Comparison of ENCODE assay signal across 9 mouse cellular contexts in the genomic region with DNA sequence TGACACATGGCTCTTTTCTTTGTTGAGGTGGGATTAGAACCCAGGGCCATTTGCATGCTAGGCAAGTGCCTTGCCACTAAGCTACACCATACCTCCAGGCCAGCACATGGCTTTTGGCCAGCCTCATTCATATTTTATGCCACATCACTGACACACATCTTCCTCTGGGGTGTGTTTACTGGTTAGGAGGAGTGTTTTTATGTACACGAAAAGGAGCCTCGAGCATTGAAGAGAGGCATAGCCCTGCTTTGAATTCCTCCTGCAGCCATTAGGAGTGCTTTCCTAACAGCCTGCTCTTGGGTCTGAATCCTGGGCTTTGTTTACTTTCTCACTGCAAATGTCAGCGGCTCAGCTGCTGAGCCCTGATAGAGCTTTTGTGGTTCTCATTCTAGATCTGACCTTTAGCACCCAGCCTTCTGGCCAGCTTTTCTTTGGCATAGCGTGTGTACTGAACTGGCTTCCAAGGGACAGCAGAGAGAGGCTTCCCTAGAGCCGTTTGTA. TPM values are rescaled to one million over a fixed set of nuclear protein-coding genes. Genes with fewer than 3 reads are reported as not detected.
DNase-seq lines count a peak whose midpoint lies in the region; ATAC-seq lines count a peak whose summit lies in the region.
"Had no signal": no experiment of that assay in that cellular context is flagged by ENCODE, and none has a peak within 500 bp of the region (broad histone marks: within the 10 kb centered on the region; RNA-seq: fewer than 3 reads in every experiment).

No protein-coding gene starts in this region.

- no peak overlapping the region for H3K4me2 ChIP-seq in kidney, embryonic 14.5 days (replicated peaks; ENCODE audit: low read depth, low read length)
- no peak overlapping the region for H3K4me2 ChIP-seq in forebrain, embryonic 12.5 days
- no peak overlapping the region for H3K4me2 ChIP-seq in liver, embryonic 15.5 days

- no peaks in the 10 kb centered on the region for H3K9me3 ChIP-seq in kidney, embryonic 14.5 days (ENCODE audit: control insufficient read depth, low read length)
- H3K9me3 ChIP-seq in forebrain, embryonic 12.5 days: no peaks in the 10 kb centered on the region
- H3K9me3 ChIP-seq in hindbrain, embryonic 10.5 days: no peaks in the 10 kb centered on the region
- no peaks in the 10 kb centered on the region for H3K9me3 ChIP-seq in liver, embryonic 15.5 days (replicated peaks)
- H3K9me3 ChIP-seq: G1E had no signal

- no peak overlapping the region for H3K4me3 ChIP-seq in kidney, embryonic 14.5 days (ENCODE audit: low read length)
- H3K4me3 ChIP-seq in forebrain, embryonic 12.5 days (replicated peaks): no peak overlapping the region
- H3K4me3 ChIP-seq in hindbrain, embryonic 10.5 days: no peak overlapping the region
- no peak overlapping the region for H3K4me3 ChIP-seq in liver, embryonic 15.5 days (replicated peaks)

- no peaks in the 10 kb centered on the region for H3K36me3 ChIP-seq in kidney, embryonic 14.5 days (ENCODE audit: control insufficient read depth, insufficient read depth, low read length)
- no peaks in the 10 kb centered on the region for H3K36me3 ChIP-seq in forebrain, embryonic 12.5 days (replicated peaks)
- H3K36me3 ChIP-seq in hindbrain, embryonic 10.5 days: no peaks in the 10 kb centered on the region
- no peaks in the 10 kb centered on the region for H3K36me3 ChIP-seq in liver, embryonic 15.5 days (replicated peaks)
- H3K36me3 ChIP-seq: G1E had no signal

- H3K4me1 ChIP-seq in kidney, embryonic 14.5 days (ENCODE audit: control insufficient read depth, insufficient read depth, low read length): 0 out of 2 replicates have a peak, but pooled peaks cover 3% of the 10 kb centered on the region
- peaks cover 34% of the 10 kb centered on the region for H3K4me1 ChIP-seq in forebrain, embryonic 12.5 days
- peaks cover 35% of the 10 kb centered on the region for H3K4me1 ChIP-seq in hindbrain, embryonic 10.5 days (replicated peaks)
- H3K4me1 ChIP-seq in liver, embryonic 15.5 days (replicated peaks): peaks cover 3% of the 10 kb centered on the region

- no peaks in the 10 kb centered on the region for H3K27me3 ChIP-seq in kidney, embryonic 14.5 days (ENCODE audit: control insufficient read depth, insufficient read depth, low read length)
- H3K27me3 ChIP-seq in forebrain, embryonic 12.5 days: no peaks in the 10 kb centered on the region
- H3K27me3 ChIP-seq in hindbrain, embryonic 10.5 days (ENCODE audit: insufficient read depth, poor library complexity, severe bottlenecking): no peaks in the 10 kb centered on the region
- no peaks in the 10 kb centered on the region for H3K27me3 ChIP-seq in liver, embryonic 15.5 days

- peak; percentile 12 for DNase-seq in kidney, adult 11 months
- DNase-seq in hindbrain, embryonic 10.5 days (ENCODE audit: low spot score): peak; percentile 26
- peak; percentile 53 for DNase-seq in skeletal muscle tissue, adult 2 months (ENCODE audit: low read depth, low spot score)
- DNase-seq in right cerebral cortex, postnatal 36 days (ENCODE audit: low spot score in 2 of 2): no peak
- no peak for DNase-seq in thymus, postnatal 10 days (ENCODE audit: low spot score in 2 of 2)

- no peak overlapping the region for H3K9ac ChIP-seq in kidney, embryonic 14.5 days (ENCODE audit: low read depth, low read length)
- H3K9ac ChIP-seq in forebrain, embryonic 12.5 days: no peak overlapping the region
- H3K9ac ChIP-seq in liver, embryonic 15.5 days: no peak overlapping the region

- no peak for ATAC-seq in kidney, embryonic 14.5 days (ENCODE audit: low FRiP score, low TSS enrichment)
- ATAC-seq in forebrain, embryonic 12.5 days (ENCODE audit: low FRiP score): peak; percentile 31; the same call in 1 of the 2 replicates
- peak; percentile 34 for ATAC-seq in liver, embryonic 15.5 days (ENCODE audit: insufficient read depth)

- WGBS in kidney, embryonic 14.5 days: 21% methylated on average over 5 of the region's 5 CpGs
- 36% methylated on average over 5 of the region's 5 CpGs for WGBS in forebrain, embryonic 12.5 days
- 31% methylated on average over 5 of the region's 5 CpGs for WGBS in hindbrain, embryonic 10.5 days
- 23% methylated on average over 5 of the region's 5 CpGs for WGBS in liver, embryonic 15.5 days (ENCODE audit: insufficient replicate concordance)

- H3K27ac ChIP-seq in kidney, embryonic 14.5 days (ENCODE audit: low read depth, low read length): no peak overlapping the region
- H3K27ac ChIP-seq in forebrain, embryonic 12.5 days: peak overlapping the region; percentile 43
- H3K27ac ChIP-seq in hindbrain, embryonic 10.5 days: peak overlapping the region; percentile 78
- peak overlapping the region; percentile 51; the same call in 1 of the 2 replicates for H3K27ac ChIP-seq in liver, embryonic 15.5 days (replicated peaks)

RNA-seq across cellular contexts. Expression of a gene that starts 44.4 kb away (rescaled TPM):
- polyA plus RNA-seq in kidney, embryonic 14.5 days (2014; fragmentation: Nextera tagmentation; extraction: Ambion mirVana): 0.11 and 0.26 TPM in 2 replicates
- polyA plus RNA-seq in forebrain, embryonic 12.5 days (2016; fragmentation: Nextera tagmentation; extraction: Ambion mirVana): 0.78 and 0.96 TPM in 2 replicates
- polyA plus RNA-seq in hindbrain, embryonic 10.5 days (2016; fragmentation: Nextera tagmentation; extraction: Ambion mirVana): 0.76 and 0.80 TPM in 2 replicates
- 0.02 TPM in 1 of 2 replicates, not detected in the other for polyA plus RNA-seq in liver, embryonic 15.5 days (2015; fragmentation: Nextera tagmentation; extraction: Ambion mirVana)
- polyA plus RNA-seq: G1E had no signal

Comparison
In these comparisons a context has a peak if more than half of its experiments do, and no peak if none do; other contexts are left out.
1. DNase-seq: peak in kidney, adult 11 months (single experiment), hindbrain, embryonic 10.5 days (single experiment) and skeletal muscle tissue, adult 2 months (single experiment); none in right cerebral cortex, postnatal 36 days (0 of 2) and thymus, postnatal 10 days (0 of 2).